Mouse (Mus musculus) CH12.LX (cell line): ENCODE measurements at regions not wholly inside any gene's neighbourhood (a gene's known extent, or its start where the extent isn't known, plus 50 kb on each side); places are given as distances from the start of the nearest gene placed in this dataset.

Experiments
- CTCF ChIP-seq, 2 experiments: IDR thresholded peaks in 1 of 2; conservative IDR thresholded peaks in 1 of 2; 2 replicates each; pipeline ENCODE4 v1.5.1; 2011 to 2012; ENCODE audit warnings: low read depth in 2 of 2, low read length in 2 of 2, improper control_type of control experiment in 1 of 2, inconsistent platforms in 1 of 2, mild to moderate bottlenecking in 1 of 2, moderate library complexity in 1 of 2
- E2F4 ChIP-seq: IDR thresholded peaks from 2 replicates; pipeline ENCODE4 v1.6.1; 2011; ENCODE audit warnings: low read depth, low read length, improper control_type of control experiment; ENCODE audit not compliant: insufficient replicate concordance
- ELF1 ChIP-seq: IDR thresholded peaks from 2 replicates; pipeline ENCODE4 v1.6.1; 2014; ENCODE audit warnings: low read depth, mild to moderate bottlenecking, inconsistent platforms, low read length, improper control_type of control experiment
- GABPA ChIP-seq: IDR thresholded peaks from 2 replicates; pipeline ENCODE4 v1.6.1; 2012; ENCODE audit warnings: low read depth, low read length, improper control_type of control experiment, inconsistent platforms; ENCODE audit not compliant: insufficient replicate concordance
- MAFK ChIP-seq: IDR thresholded peaks from 2 replicates; pipeline ENCODE4 v1.6.1; 2011; ENCODE audit warnings: low read length, improper control_type of control experiment; ENCODE audit not compliant: insufficient replicate concordance
- MAZ ChIP-seq: IDR thresholded peaks from 2 replicates; pipeline ENCODE4 v1.6.1; 2012; ENCODE audit warnings: low read depth, mild to moderate bottlenecking, inconsistent platforms, low read length, improper control_type of control experiment, moderate library complexity
- POLR2A ChIP-seq: IDR thresholded peaks from 2 replicates; pipeline ENCODE4 v1.6.1; 2011; ENCODE audit warnings: low read depth, mild to moderate bottlenecking, improper control_type of control experiment, low read length
- RCOR1 ChIP-seq: conservative IDR thresholded peaks from 2 replicates; pipeline ENCODE4 v1.6.1; 2012; ENCODE audit warnings: low read depth, mild to moderate bottlenecking, inconsistent platforms, low read length, improper control_type of control experiment
- TBP ChIP-seq: conservative IDR thresholded peaks from 2 replicates; pipeline ENCODE4 v1.6.1; 2011; ENCODE audit warnings: low read depth, low read length, improper control_type of control experiment
- USF2 ChIP-seq: conservative IDR thresholded peaks from 2 replicates; pipeline ENCODE4 v1.6.1; 2011; ENCODE audit warnings: low read depth, low read length, improper control_type of control experiment
- ZC3H11A ChIP-seq: IDR thresholded peaks from 2 replicates; pipeline ENCODE4 v1.6.1; 2012; ENCODE audit warnings: low read depth, mild to moderate bottlenecking, inconsistent platforms, low read length, improper control_type of control experiment
- ZKSCAN1 ChIP-seq: IDR thresholded peaks from 2 replicates; pipeline ENCODE4 v1.6.1; 2012; ENCODE audit warnings: low read depth, inconsistent platforms, low read length, improper control_type of control experiment, borderline replicate concordance
- ZNF384 ChIP-seq: IDR thresholded peaks from 2 replicates; pipeline ENCODE4 v1.6.1; 2012; ENCODE audit warnings: low read depth, low read length, improper control_type of control experiment, inconsistent platforms

GRCm38 (mm10) chr16:75325296-75325695, 260.6 kb downstream of the Lipi start:
- TF ChIP-seq CTCF (conservative IDR thresholded peaks at IDR 0.05 in 1 of 2, IDR thresholded peaks at IDR 0.05 in 1 of 2; ENCODE audit: low read depth in 2 of 2, low read length in 2 of 2) (no peak), ZKSCAN1 (no peak), GABPA (no peak), POLR2A (no peak), TBP (no peak), MAZ (no peak), ZC3H11A (no peak), MAFK (no peak), RCOR1 (no peak), USF2 (no peak), ELF1 (no peak), E2F4 (no peak), ZNF384 (no peak)
